ENCODE assay signal across 27 mouse cellular contexts in the genomic region with DNA sequence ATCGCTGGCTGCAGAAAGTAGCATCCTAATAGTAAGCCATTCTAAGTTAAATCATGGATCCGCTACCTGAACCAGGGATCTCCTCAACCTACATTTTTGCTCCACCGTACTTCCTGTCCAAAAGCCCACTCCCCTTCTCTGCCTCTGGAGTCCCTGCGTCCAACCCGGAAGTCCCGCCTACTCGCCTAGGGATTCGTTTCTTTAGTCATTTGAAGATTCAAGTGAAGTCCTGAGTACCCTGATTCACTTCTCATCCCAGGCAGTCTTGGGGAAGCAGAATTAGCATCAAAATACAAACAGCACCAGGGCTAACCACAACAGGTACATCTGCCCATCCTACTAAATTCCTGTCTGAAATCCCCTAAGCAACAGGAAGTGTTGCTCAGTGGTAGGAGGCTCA. TPM values are rescaled to one million over a fixed set of nuclear protein-coding genes. Genes with fewer than 3 reads are reported as not detected.
DNase-seq lines count a peak whose midpoint lies in the region; ATAC-seq and TF ChIP-seq lines count a peak whose summit lies in the region.
"Had no signal": no experiment of that assay in that cellular context is flagged by ENCODE, and none has a peak within 500 bp of the region (broad histone marks: within the 10 kb centered on the region; RNA-seq: fewer than 3 reads in every experiment).

No protein-coding gene starts in this region.

- H3K27me3 ChIP-seq in E14TG2a.4 (ENCODE audit: insufficient read depth, low read length): no peaks in the 10 kb centered on the region; the same call in 1 of the 2 replicates
- no peaks in the 10 kb centered on the region for H3K27me3 ChIP-seq in heart, embryonic 12.5 days (replicated peaks)
- H3K27me3 ChIP-seq in hindbrain, embryonic 12.5 days: no peaks in the 10 kb centered on the region
- H3K27me3 ChIP-seq: CH12.LX, Patski had no signal

- TF ChIP-seq CTCF in E14TG2a.4 (conservative IDR thresholded peaks at IDR 0.05; ENCODE audit: low read length): no peak

- H3K4me2 ChIP-seq in heart, embryonic 12.5 days: no peak overlapping the region
- H3K4me2 ChIP-seq in hindbrain, embryonic 12.5 days (replicated peaks): no peak overlapping the region

- H3K36me3 ChIP-seq in E14TG2a.4 (ENCODE audit: insufficient read depth, low read length): no peaks in the 10 kb centered on the region
- no peaks in the 10 kb centered on the region for H3K36me3 ChIP-seq in heart, embryonic 12.5 days
- H3K36me3 ChIP-seq in hindbrain, embryonic 12.5 days: no peaks in the 10 kb centered on the region
- H3K36me3 ChIP-seq: G1E had no signal

- peaks cover 18% of the 10 kb centered on the region for H3K4me1 ChIP-seq in E14TG2a.4 (replicated peaks; ENCODE audit: low read depth, low read length)
- H3K4me1 ChIP-seq in heart, embryonic 12.5 days (replicated peaks): no peaks in the 10 kb centered on the region
- H3K4me1 ChIP-seq in hindbrain, embryonic 12.5 days: no peaks in the 10 kb centered on the region

- DNase-seq in ES-CJ7 (ENCODE audit: low read depth, low spot score) (peak; percentile 67), R1 (ENCODE audit: low read depth, low spot score) (peak; percentile 81), ZHBTc4 (ENCODE audit: low read depth, low spot score) (peak; percentile 41)
- DNase-seq in frontal cortex, adult 2 months (ENCODE audit: extremely low spot score in 1 of 2, low spot score in 1 of 2): no peak
- DNase-seq in gastrocnemius, postnatal 10 days: no peak
- DNase-seq: adrenal gland, adult 2 months; adrenal gland, adult 8-10 months; adrenal gland, postnatal 10 days; adrenal gland, postnatal 14 days; adrenal gland, postnatal 25 days; adrenal gland, postnatal 36 days; B cell, adult 2 months; cerebellum, adult 11 months; cerebellum, adult 11-12 months; cerebellum, adult 18-20 months; cerebellum, adult 2 months; cerebellum, adult 8-10 months; cerebellum, adult 9-10 months had no signal

- peak overlapping the region; percentile 32 for H3K4me3 ChIP-seq in E14TG2a.4 (replicated peaks; ENCODE audit: low read length)
- H3K4me3 ChIP-seq in heart, embryonic 12.5 days: no peak overlapping the region
- H3K4me3 ChIP-seq in hindbrain, embryonic 12.5 days: no peak overlapping the region

- WGBS in heart, embryonic 12.5 days: 72% methylated on average over 8 of the region's 8 CpGs
- 90% methylated on average over 8 of the region's 8 CpGs for WGBS in hindbrain, embryonic 12.5 days

- no peak overlapping the region for H3K27ac ChIP-seq in heart, embryonic 12.5 days (ENCODE audit: poor library complexity, severe bottlenecking)
- no peak overlapping the region for H3K27ac ChIP-seq in hindbrain, embryonic 12.5 days

- H3K9ac ChIP-seq in heart, embryonic 12.5 days: no peak overlapping the region
- H3K9ac ChIP-seq in hindbrain, embryonic 12.5 days: no peak overlapping the region

- no peak for ATAC-seq in heart, embryonic 12.5 days (ENCODE audit: insufficient number of reproducible peaks, low FRiP score)
- ATAC-seq in hindbrain, embryonic 12.5 days (ENCODE audit: low FRiP score): no peak
- ATAC-seq: activated CD4-positive, CD25-positive, alpha-beta regulatory T cell, adult 4 months; CD4-positive, CD25-positive, alpha-beta regulatory T cell, adult 4 months; Patski had no signal

- peaks cover 6% of the 10 kb centered on the region for H3K9me3 ChIP-seq in E14TG2a.4 (ENCODE audit: low read length)
- H3K9me3 ChIP-seq in heart, embryonic 12.5 days (replicated peaks): peaks cover 13% of the 10 kb centered on the region
- no peaks in the 10 kb centered on the region; the same call in 1 of the 2 replicates for H3K9me3 ChIP-seq in hindbrain, embryonic 12.5 days (replicated peaks)

RNA-seq across cellular contexts. Expression of a gene that starts 36.7 kb away (rescaled TPM):
- polyA plus RNA-seq in frontal cortex, adult 2 months (2012; rRNA removed): 2.6 and 2.9 TPM in 2 replicates
- 3.4 and 3.6 TPM in 2 replicates for polyA plus RNA-seq in heart, embryonic 12.5 days (2016; fragmentation: Nextera tagmentation; extraction: Ambion mirVana)
- polyA plus RNA-seq in hindbrain, embryonic 12.5 days (2016; fragmentation: Nextera tagmentation; extraction: Ambion mirVana): 30.6 and 33.9 TPM in 2 replicates
- under 1 TPM; 0.68 to 0.97 TPM for total RNA-seq in gastrocnemius, postnatal 10 days (2021)
- total RNA-seq: CH12.LX, G1E, MEL had no signal
- polyA plus RNA-seq: activated CD4-positive, CD25-positive, alpha-beta regulatory T cell, adult 4 months; CD4-positive, CD25-positive, alpha-beta regulatory T cell, adult 4 months; G1E; Patski had no signal

Comparison
In these comparisons a context has a peak if more than half of its experiments do, and no peak if none do; other contexts are left out.
1. DNase-seq: peak in ES-CJ7 (single experiment), R1 (single experiment) and ZHBTc4 (single experiment); none in frontal cortex, adult 2 months (0 of 2) and gastrocnemius, postnatal 10 days (single experiment).